Mouse (Mus musculus): ENCODE results near the gene Stk40.

The Stk40 gene

DNA sequence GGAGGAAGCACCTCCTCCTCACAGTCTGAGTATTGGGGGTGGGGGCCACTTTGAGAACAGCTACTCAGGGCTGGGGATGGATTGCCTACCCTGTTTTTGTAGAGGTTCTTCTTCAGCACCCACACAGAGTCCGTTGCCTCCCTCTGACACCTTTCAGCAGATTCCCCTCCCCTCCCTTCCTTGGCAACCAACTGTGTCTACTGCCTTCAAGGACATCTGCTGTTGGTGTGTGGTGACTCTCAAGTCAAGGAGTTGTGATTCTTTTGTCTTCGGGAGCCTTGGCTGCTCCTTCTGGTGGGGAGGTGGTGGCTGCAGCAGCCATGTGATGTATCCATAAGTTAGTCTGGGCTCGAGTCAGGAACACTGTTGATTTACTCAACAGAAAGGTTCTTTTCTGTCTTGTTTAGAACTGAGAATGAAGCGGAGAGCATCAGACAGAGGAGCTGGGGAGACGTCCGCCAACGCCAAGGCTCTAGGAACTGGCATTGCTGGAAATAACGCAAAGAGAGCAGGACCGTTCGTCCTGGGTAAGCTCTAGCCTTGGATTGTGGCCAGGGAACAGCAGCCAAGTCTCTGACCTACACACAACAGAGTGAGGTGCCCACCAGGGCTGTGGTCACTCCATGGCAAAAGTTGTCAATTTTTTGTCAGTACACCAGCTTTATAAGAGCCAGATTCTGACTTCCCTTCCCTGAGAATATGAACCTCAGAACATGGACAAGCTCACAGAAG, 19.7 kb downstream of the Stk40 start:
- DNase-seq (ENCODE audit: low spot score) = no peak

DNA sequence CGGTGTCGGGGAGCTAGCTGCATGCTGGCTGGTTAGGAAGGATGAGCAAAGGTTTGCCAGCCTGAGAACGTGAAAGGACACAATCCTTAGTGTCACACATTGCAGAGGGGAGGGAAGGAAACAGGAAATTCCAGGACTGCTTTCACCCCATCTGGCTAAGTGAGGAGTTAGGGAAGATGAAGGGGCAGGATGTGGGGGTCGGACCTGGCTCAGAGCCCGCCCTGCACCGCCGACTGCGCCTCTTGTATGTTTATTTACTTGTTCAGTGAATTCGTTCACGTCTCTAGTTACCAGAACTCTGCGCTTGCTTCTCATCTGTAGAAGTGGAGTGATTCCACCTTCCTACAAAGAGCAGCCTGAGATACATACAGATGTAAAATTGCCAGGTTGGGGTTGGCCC, 26.7 kb downstream of the Stk40 start:
- DNase-seq (ENCODE audit: low spot score) = peak; percentile 45

DNA sequence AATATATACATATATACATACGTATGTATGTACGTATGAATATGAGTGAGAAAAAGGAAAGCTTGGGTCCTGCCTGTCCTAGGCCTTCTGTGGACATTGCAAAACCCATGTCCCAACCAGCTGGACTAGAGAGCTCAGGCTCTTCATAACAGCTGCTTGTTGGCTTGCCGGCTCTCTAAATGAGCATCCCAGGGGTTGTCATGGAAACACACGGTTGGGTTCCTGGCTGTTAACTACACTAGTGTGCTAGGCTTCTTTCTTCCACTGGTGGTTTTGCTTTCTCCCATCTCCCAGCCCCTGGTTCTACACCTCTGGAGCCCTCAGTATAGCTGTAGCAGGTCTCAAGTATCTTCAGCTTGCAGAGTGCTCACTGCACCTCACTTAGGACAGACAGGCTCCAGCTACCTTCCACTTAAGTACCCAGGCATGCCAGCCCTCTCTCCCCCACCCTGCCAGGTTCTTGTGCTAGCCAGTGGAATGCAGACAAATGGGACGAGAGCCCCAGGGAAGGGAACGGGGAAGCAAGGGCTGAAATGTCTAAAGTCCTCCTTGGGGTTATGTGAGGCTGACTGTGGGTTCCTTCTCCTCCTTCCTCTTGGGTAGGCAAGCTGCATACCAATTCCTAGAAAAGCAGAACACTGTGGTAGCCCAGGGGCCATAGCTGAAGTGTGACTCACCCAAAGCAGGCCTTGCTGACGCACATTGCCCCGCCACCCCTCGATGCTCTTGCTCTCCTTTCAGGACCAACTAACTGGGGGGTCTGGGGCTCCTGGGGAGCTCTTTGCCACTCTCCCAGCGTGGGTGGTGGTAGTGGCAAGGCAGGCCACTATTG, 27.7 kb downstream of the Stk40 start:
- DNase-seq (ENCODE audit: low spot score) = peak; percentile 80

DNA sequence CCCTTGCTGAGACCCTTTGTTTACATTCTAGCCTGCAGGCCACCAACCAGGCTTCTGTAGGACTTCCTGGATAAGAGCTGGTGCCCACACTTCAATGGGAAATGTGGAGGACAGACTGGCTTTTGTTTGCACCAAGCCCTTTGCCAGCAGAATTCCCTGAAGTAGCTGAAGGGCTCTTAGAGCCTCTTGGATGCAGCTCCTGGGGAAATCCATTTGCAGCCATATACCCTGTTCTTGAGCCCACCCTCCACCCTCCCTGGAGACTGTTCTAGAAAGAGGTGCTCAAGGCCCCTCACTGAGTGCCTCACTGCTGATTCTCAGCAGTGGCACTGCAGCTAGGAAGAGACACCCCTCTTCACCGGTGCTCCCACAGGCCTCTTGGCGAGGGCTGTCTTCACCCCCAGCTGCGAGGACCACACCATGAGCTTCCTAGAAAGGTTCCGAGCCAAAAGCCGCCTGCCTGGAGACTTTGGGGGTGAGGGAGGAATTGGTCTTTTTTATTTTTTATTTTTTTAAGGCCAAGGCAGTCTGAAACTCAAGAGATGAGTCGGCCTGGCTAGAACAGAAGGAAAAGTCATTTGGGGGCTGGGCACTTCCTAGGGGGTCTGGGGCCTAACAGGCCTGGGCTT, 29.0 kb downstream of the Stk40 start:
- DNase-seq (ENCODE audit: low spot score) = peak; percentile 62

DNA sequence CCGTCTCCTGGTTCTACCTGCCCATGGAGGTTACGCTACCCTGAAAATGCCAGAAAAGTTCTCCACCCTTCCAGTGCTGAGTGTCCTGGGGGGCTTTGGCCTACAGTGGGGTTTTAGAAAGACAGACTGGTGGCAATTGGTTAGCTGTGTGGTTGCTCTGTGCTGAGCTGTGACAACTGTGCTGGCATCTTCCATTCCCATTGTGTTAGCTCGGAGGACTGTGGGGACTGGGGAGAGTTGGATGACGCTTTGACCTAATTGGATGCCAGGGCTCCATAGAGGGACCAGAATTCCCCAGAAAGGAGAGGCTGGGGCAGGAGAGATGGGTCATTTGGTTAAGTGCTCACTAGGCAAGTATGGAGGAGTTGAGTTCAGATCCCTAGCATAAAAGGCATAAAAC, 30.5 kb downstream of the Stk40 start:
- DNase-seq (ENCODE audit: low spot score) = no peak

DNA sequence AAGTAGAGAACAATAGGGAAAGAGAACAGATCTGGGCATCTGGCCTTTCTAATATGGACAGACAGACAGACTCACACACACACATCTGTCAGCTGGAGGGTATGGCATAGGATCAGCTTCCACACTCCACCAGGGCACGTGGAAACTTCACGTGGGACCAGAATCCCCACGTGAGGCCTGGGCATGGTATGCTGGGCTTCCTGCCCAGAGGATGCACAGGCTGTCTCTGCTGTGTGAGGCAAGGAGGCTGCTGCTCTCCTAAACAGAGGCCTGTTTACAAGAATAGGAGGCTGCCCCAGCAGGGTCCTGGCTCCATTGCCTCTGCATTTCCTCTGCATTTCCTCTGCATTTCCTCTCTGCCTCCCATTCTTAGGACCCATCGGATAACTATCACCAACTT, 30.9 kb downstream of the Stk40 start:
- DNase-seq (ENCODE audit: low spot score) = no peak

DNA sequence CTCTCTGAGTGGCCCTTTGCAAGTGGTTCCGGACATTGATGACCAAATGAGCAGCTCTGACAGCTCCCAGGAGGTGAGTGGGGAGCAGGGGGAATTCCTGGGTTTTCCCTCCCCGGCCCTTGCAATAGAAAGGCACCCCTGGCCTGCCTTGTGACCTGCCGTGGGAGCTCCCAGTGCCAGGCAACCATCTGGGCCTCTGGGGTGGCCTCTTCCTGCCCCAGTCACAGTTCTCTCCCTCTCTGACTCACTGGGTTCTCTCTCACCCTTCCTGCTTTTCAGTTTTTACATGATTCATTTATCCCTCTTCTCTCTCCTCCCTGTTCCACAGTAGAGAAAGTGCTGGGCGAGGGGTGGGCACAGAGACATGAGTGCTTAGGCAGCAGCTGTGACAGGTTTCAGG, 34.0 kb downstream of the Stk40 start:
- DNase-seq (ENCODE audit: low spot score) = no peak

DNA sequence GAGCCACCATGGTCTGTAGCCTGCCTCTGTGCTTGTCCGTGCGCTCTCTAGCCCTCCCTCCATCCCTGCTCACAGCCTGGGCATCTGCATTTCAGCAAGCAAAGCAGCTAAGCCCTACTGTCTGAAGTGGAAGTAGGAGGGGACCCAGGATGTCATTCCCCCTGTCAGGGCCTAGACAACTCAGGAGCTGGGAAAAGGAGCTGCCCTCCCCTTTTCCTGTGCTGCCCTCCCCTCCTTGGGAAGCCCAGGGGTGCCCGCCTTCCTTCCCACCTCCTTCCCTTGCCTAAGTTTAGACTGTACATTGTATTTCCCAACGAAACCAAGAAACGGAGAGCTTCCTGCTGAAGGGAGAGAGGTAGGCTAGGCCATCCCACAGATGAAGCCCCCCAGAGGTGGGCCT, 37.3 kb downstream of the Stk40 start:
- DNase-seq (ENCODE audit: low spot score) = no peak

DNA sequence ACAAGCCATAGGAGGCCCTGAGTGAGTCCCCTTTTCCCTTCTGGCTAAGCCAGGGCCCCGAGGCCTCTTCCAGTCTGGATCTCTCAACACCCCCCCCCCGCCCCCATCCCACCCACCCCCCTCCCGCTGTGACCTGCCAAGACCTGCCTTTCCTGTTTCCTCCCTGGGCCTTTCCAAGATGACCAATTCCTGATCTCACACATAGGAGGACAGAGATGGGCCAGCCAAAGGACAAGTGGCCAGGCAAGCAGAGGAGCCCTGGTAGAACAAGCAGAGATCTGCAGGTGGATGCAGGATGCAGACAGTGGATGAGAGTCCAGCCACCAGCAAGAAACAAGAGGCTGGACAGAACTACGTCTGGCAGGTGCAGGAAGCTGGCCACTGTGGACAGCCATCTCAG, 41.6 kb downstream of the Stk40 start:
- no peak for DNase-seq (ENCODE audit: low spot score)

DNA sequence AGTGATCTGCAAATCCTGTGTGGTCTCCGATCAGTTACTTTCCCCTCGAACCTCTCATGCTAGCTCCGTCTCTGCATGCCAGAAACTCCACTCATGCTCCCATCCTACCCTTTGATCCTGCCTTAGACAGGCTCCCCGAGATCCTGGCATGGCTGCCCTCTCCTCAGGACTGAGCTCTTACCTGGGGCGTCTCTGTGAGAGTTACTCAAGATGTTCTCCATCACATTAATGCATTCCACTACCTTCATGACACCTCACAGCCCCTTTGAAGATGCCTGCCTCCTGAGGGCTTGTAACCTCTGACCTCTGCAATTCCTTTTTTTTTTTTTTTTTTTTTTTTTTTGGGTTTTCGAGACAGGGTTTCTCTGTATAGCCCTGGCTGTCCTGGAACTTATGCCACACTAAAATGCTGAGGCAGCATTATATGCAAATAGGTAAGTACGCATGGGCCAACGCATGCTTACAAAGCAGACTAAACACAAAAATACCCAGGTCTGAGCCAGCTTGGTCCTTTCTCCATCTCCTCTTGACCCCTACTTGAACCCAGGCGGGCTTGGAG, 43.3 kb downstream of the Stk40 start:
- no peak for DNase-seq (ENCODE audit: low spot score)

DNA sequence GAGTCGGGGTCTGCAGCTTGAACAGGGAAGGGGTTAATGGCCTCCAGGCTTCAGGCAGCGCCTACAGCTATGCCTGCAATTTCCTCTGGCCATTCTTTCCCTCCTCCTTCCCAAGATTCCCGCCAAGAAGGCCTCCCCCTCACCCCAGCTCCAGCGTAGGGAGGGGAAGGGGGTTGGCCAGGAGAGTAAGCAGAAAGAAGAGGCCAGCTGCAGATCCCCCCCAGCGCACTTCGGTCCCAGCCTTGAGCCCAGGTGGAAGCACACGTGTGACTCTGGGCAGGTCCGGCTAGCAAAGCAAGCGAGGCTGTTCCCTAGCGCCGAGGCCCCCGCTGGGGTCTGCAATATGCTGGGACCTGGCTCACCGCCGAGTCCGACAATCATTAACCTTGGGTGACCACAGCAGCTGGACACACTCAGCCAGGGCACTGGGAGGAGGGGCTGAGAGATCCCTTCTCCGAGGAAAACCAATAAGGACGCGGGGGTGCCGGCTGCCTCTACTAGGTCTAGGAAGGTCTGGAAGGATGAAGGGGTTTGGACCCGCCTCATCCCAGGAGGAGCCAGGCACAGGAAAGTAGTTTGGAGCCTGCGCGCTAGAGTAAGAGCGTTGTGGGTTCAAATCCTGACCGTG, 43.9 kb downstream of the Stk40 start, which contains the start of gene Eva1b:
Gene Eva1b (plus strand): TSS at position 212 of the 628 bp plus-strand sequence.
- DNase-seq (ENCODE audit: low spot score) = peak; percentile 78

DNA sequence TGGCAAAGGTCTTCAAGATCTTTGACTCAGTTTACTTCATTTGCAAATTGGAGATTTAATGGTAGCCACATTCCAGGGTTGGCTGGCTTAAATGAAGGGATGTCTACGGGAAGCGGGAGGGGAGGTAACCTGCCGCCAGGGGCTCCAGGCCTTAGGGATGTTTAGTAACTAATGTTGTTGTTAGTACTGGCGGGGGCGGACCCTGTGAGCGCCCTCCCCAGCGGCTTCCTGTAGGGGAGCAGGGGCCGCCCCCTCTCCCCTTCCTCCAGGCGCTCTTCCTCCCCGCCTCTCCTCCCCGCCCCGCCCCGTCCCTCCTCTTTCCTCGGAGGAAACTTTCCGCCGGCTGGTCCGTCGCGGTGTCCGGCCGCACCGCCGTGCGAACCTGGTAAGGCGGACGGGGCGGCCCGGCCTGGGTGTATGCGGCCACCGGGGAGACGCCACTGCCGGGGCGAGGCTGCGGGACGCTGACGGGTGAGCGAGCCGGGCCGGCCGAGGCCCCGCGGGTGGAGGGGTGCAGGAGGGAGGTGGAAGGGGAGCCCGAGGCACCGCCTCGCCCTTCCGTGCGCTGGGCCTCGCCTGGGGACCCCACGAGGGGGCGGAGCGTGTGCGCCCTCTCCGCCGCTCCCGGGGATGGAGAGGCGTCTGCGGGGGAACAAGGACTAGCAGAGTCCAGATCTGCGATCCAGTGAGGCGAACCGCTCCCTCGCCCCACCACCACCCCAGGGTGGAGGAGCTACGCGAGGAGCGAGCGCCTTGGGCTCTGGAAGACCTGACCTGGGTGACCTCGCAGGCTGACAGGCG, 44.6 kb downstream of the Stk40 start:
- peak; percentile 82 for DNase-seq (ENCODE audit: low spot score)

DNA sequence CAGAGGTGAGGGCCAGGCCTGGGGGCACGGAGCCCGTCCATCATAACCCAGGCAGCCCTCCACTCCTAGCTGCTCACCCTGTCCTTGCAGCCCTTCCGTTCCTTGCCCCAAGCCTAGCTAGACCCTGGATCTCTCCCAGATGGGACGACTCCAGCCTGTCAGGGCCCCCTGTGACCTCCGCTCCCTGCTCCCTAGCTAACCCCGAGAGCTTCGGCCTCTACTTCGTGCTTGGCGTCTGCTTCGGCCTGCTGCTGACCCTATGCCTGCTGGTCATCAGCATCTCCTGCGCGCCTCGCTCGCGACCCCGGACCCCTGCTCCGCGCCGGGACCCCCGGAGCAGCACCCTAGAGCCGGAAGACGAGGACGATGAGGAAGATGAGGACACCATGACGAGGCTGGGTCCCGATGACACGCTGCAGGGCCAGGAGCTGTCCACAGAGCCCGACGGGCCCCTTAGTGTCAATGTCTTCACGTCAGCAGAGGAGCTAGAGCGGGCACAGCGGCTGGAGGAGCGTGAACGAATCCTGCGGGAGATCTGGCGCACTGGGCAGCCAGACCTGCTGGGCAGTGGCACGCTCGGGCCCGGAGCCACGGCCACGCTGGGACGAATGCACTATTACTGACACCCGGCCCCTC, 45.4 kb downstream of the Stk40 start:
- DNase-seq (ENCODE audit: low spot score) = no peak

DNA sequence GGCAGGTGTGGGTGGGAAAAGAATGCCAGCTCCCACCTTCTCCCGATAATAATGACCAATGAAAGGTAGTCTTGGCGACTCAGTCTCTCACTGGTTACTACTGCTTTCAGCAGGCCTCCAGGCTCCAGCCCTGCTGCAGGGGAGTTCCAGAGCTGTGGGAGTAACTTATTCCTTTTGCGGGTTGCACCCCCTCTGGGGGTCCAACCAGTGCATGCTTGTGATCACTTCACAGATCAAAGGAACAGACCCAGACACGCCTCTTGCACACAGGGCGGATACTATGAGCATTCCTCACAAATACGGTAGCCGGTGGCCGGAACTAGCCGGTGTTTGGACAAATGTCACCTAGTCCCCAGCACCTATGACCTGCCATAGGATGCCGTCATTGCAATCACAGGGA, 46.0 kb downstream of the Stk40 start:
- no peak for DNase-seq (ENCODE audit: low spot score)

DNA sequence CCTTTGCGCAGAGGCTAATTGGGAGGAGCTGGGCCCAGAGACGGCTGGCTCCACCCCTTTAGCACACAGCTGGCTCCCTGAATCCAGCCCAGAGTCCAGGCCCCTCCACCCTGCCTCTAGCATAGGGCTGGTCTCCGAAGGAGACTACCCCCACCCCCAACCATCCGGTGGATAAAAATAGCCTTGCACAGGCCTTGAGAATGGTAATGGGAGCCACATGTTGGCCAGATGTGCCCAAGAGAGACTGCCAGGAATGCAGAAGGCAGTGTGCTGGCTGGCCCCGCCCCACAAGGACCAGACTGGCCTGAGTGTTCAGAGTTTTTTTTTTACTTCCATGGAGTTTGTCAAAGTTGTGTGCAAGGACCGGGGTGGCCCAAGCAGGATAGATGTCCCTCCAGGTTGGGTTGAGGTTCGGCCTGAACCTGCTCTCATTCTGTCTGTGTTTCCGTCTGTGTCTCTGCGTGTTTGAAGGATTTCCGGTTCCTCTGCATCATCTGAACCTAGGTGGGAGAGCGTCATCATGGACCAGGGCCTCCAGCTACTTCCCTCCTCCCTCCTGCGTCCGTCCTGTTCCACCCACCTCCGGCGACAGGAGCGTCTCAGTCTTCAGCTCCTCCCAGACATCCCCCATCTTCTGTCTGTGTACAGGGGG, 46.7 kb downstream of the Stk40 start:
- DNase-seq (ENCODE audit: low spot score) = peak; percentile 85

DNA sequence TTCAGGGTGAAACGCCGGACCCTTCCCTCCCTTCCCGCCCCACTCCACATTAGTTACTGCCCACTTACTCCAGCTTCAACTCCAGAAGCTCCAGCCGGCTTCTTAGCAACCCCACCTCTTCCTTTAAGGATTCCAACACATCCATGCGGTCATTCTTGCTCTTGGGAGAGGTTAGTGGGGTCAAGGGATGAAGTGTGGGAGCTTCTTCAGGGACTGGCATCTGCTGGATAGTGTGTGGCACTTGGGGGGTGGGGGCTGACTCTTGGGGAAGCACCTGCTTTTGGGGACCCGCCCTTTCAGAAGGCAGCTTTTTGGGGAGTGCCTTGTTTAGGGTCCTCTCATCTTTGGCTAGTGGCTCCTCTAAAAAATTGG, 47.2 kb downstream of the Stk40 start:
- no peak for DNase-seq (ENCODE audit: low spot score)

DNA sequence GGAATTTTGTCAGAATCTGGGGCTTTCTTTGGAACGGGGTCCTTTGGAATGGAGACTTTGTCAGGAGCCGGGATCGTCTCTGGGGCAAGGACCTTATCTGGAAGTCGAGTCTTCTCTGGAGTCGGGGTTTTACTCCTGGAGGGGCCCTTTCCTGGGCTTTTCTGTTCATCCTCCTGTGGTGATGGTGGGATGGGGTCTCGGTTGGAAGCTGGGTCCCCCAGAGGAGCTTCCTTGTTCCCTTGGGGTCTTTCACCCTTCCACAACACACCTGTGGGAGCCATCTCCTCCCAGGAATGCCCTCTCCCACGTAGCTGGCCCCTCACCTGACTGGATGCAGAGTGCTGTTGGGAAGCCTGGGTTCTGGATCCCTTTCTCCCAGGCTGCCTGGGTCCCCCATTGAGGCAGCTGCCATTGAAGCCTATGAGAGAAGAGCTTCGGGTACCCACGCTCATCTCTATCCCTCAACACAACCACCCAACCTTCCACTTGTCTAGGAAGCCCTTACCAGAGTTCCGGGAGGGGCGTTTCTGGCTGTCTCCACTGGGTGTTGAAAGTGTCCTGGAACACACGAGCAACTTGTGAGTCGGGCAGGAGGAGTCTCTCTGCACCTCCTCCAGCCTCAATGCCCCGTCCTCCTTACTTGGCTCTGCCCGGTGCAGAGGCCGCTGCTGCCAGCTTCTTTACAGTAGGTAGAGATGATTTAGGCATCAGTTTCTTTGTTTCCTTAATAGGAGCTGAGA, 48.1 kb downstream of the Stk40 start:
- no peak for DNase-seq (ENCODE audit: low spot score)

DNA sequence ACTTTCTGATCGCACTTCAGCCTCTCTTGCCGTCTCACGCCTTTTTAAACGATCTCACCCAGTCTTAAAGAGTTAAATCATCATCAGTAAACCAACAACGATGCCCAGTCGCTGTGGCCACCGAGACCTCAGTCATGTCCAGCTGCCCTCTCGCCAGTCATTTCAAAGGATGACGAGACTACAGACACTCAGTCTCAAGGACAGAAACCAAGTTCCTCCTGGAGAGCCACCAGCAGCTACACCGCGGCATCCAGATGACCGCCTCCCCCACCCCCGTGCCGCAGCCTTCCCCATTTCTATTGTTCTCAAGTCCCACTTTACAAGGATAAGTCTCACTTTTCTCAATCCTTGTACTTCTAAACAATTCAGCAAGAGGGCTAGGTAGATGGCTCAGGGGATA, 49.1 kb downstream of the Stk40 start:
- DNase-seq (ENCODE audit: low spot score) = no peak

DNA sequence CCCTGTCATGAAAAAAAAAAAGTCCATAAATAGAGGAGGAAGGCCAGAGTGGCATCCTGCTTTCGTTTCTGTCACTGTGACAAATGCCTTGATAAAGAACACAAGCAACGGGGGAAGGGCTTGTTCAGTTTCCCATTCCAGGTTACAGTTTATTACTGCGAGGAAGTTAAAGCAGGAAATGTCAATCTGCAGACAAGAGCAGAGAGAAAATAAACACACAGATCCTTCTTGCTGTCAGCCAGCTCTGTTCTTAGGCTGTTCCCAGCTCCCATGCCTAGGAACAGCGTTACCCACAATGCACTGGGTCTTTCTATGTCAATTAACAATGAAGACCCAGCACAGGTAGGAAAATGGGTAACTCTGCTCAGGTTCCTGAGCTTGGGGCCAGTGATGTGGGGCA, 51.4 kb downstream of the Stk40 start:
- DNase-seq (ENCODE audit: low spot score) = peak; percentile 66

DNA sequence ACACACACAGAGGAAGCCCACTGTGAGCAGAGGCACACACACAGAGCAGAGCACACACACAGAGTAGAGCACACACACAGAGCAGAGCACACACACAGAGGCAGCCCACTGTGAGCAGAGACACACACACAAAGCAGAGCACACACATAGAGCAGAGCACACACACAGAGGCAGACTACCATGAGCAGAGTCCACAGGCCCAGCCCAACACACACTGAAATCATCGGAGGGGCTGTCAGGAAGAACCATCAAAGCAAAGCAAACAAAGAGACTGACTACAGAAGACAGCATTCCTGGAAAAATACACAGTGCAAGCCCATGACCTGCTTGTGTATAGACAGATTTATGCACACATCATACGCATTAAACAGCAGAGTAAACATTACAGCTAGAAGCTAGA, 52.1 kb downstream of the Stk40 start:
- DNase-seq (ENCODE audit: low spot score) = no peak
